Mouse (Mus musculus) left cerebral cortex, postnatal 4 days (tissue): ENCODE data around the gene Ell. TPM values are rescaled to one million over a fixed set of nuclear protein-coding genes. Genes with fewer than 3 reads are reported as not detected.

ENCODE experiments used
- DNase-seq: peaks from one replicate; pipeline ENCODE4 v3.0.0-alpha.2; 2022
- intact Hi-C: fragments of 180-260 bp; cut with DNase I; formaldehyde crosslinking; loops from one replicate; pipeline ENCODE4 v1.15.1; 2025
- total RNA-seq, 2 experiments: library from RNA; stranded (reverse); gene quantifications; 2 replicates each; pipeline ENCODE4 v1.2.3; 2021

The Ell gene
- total RNA-seq, 2 experiments from 2014 or later: 17.7 to 20.0 TPM

DNA sequence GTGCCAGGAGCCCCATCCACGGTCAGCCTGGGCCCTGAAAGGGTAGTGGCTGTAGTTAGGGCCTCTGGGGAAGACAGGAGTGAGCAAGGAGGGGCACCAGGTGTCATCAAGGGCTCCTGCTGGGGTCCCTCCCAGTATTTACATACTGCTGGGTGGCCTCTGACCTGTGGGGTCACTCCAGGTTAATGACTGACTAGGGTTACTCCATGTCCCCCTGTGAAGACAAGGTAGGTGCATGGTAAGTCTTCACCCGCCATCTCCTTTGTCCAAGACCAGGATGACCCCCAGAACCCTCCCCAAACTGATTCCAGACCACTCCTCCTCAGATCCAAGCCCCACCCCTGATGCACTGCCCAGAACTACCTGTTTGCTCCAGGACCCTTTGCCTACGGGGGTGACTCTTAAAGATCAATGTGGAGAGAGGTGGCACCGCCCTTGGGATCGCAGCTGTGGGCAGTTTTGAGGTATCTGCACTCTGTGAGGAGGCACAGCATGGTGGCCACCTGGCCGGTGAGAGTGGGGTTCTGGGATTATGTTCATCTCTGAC, 93.2 kb downstream of the Ell start, which contains the start of gene Gdf15:
Gene Gdf15, minus strand, starts transcription at position 111 of the 547 bp plus-strand sequence.
- DNase-seq: no peak
- intact Hi-C loops: no loop called here

DNA sequence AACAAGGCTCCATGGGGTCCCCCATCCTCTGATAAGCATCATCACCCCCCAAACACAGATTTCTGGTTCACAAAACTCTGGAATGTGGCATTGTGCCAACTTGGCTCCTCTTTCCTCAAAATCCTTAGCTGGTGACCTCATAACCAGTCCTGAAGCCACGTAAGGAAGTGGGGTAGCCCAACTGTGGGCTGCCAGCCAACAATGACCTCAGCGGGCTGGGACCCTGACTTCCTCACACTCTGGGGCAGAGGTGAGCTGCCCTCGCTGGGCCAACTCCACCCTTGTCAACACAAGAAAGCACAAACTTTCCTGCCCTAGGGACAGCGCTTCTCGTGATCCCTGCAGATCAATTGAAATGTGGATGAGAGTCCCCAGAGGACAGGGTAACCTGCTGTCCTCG, 94.8 kb downstream of the Ell start:
- DNase-seq: no peak
- intact Hi-C loops: no loop called here

DNA sequence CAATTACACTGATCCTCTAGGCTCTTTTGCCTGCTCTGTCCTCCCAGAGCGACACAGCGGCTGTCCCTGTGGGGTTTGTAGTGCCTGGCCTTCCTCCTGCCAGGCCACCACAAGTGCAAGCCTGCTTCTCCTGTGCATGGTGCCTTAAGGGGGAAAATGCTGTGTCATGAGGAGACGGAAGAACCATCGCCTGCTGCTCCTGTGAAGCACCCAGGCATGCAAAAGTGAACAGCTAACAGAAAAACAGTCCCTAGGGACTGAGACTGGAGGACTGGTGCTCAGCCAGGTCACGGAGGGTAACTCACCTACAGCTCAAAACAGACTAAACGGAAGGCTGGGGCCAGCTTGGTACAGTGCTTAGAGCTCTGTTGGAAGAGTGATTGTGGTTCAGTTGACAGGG, 96.3 kb downstream of the Ell start:
- intact Hi-C loops: no loop called here
- no peak for DNase-seq

DNA sequence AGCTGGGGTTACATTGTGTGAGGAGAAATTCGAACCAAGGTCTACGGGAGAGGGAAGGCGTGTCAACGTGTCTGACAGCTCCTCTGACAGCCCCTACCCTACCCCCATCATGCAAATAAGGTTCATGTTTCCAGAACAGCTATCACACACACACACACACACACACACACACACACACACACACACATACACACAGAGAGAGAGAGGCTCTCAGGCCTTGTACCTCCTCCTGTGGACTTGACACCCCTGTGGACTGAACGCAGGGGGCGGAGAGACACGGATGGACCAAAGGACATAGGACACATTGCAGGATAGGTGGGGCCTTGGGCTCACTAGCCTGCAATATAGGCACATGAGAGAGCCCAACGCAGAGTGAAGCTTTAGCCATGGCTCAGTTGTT, 97.6 kb downstream of the Ell start:
- intact Hi-C loops: no loop called here

DNA sequence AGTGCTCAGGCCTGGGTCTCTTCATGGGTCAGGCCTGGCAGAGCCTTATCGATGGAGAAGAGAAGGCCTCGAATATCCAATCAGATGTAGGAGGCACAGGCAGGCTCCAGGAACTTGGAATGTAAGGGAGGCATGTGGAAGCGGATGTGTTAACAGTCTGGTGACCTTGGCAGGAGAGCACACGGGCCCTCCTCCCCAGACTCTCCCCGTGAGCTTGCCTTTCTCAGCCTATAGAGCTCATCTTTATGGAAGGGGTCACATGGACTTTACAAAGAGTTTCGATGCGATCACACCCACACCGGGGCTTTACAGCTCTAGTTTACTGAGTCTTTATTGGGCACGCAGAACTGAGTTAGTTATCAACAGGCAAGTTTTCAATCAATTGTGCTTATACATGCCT, 99.5 kb downstream of the Ell start:
- DNase-seq: no peak
- intact Hi-C loops: no loop called here

More for the DNA sequence above, 97.6 kb downstream of the Ell start:
- no peak for DNase-seq

Other genes starting within 250 kb of the Ell start
- gene Ddx49, start 237.0 kb upstream of the Ell start, total RNA-seq: 10 to 100 TPM; 65.7 to 69.9 TPM
- 100 to 1,000 TPM; 110 to 113 TPM for gene Cope, start 236.9 kb upstream of the Ell start, total RNA-seq
- 10 to 100 TPM; 61.6 to 67.6 TPM for gene Cers1, start 223.7 kb upstream of the Ell start, total RNA-seq
- 1 to 10 TPM; 6.8 to 7.9 TPM for gene Gdf1, start 209.6 kb upstream of the Ell start, total RNA-seq
- 10 to 100 TPM; 54.9 to 55.3 TPM for gene Upf1, start 186.2 kb upstream of the Ell start, total RNA-seq
- gene Comp, start 165.9 kb upstream of the Ell start, total RNA-seq: under 1 TPM in 1 of 2 experiments, not detected in 1; 0.20 TPM
- gene Crtc1, start 99.9 kb upstream of the Ell start, total RNA-seq: 100 to 1,000 TPM; 109 TPM
- 10 to 100 TPM; 26.3 to 28.7 TPM for gene Klhl26, start 62.5 kb upstream of the Ell start, total RNA-seq
- gene Tmem59l, start 52.1 kb upstream of the Ell start, total RNA-seq: 10 to 100 TPM; 65.7 to 80.3 TPM
- 10 to 100 TPM; 22.3 to 32.3 TPM for gene Crlf1, start 46.3 kb upstream of the Ell start, total RNA-seq
- gene Rex1bd, start 32.7 kb upstream of the Ell start, total RNA-seq: 100 to 1,000 TPM; 109 to 116 TPM
- 1,000 to 10,000 TPM; 1,115 to 1,131 TPM for gene Uba52, start 28.7 kb upstream of the Ell start, total RNA-seq
- gene Fkbp8, start 11.7 kb upstream of the Ell start, total RNA-seq: 100 to 1,000 TPM; 311 to 344 TPM
- 10 to 100 TPM; 31.9 to 33.0 TPM for gene Kxd1, start 11.5 kb upstream of the Ell start, total RNA-seq
- 10 to 100 TPM; 87.9 to 88.5 TPM for gene Isyna1, start 54.9 kb downstream of the Ell start, total RNA-seq
- 100 to 1,000 TPM; 156 to 193 TPM for gene Ssbp4, start 69.4 kb downstream of the Ell start, total RNA-seq
- 1 to 10 TPM; 1.1 to 1.3 TPM for gene Lrrc25, start 76.7 kb downstream of the Ell start, total RNA-seq
- not detected for gene Gdf15, start 93.0 kb downstream of the Ell start, total RNA-seq
- gene Pgpep1, start 120.9 kb downstream of the Ell start, total RNA-seq: 10 to 100 TPM; 29.7 to 30.5 TPM
- gene Lsm4, start 133.8 kb downstream of the Ell start, total RNA-seq: 10 to 100 TPM; 85.2 to 93.7 TPM
- gene Jund, start 159.5 kb downstream of the Ell start, total RNA-seq: 100 to 1,000 TPM; 146 to 158 TPM
- gene Iqcn, start 164.0 kb downstream of the Ell start, total RNA-seq: under 1 TPM; 0.40 to 0.50 TPM
- not detected for gene Gm3336, start 179.1 kb downstream of the Ell start, total RNA-seq
- under 1 TPM; 0.56 to 0.66 TPM for gene Pde4c, start 184.3 kb downstream of the Ell start, total RNA-seq
- gene Rab3a, start 215.2 kb downstream of the Ell start, total RNA-seq: 100 to 1,000 TPM; 414 to 476 TPM
- gene Mpv17l2, start 221.5 kb downstream of the Ell start, total RNA-seq: 10 to 100 TPM; 31.7 to 32.6 TPM
- gene Pik3r2, start 237.3 kb downstream of the Ell start, total RNA-seq: 100 to 1,000 TPM; 187 to 198 TPM